ENCODE assay signal across 8 mouse cellular contexts in the genomic region with DNA sequence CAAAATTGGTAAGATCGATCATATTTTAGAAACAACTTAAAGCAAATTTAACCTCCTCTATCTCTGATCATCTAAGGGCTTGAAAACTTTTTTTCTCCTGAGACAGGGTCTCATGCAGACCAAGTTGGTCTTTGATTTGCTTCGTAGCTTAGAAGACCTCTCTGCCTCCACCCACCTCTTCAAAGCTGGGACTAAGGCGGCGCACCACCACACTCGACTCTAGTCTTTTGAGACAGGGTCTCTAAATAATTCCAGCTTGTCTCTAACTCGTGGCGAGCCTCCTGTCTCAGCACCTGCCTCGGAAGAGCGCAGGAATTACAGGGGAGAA. TPM values are rescaled to one million over a fixed set of nuclear protein-coding genes. Genes with fewer than 3 reads are reported as not detected.
DNase-seq lines count a peak whose midpoint lies in the region; ATAC-seq and TF ChIP-seq lines count a peak whose summit lies in the region.

No protein-coding gene starts in this region.

- WGBS in heart, embryonic 12.5 days = 9% methylated on average over 9 of the region's 9 CpGs
- WGBS in forebrain, embryonic 13.5 days = 9% methylated on average over 9 of the region's 9 CpGs
- 9% methylated on average over 9 of the region's 9 CpGs for WGBS in liver, embryonic 14.5 days (ENCODE audit: insufficient replicate concordance)

- no peak for TF ChIP-seq RAD21 in CH12.LX (IDR thresholded peaks at IDR 0.05; ENCODE audit: low read depth, low read length)

- no peak for TF ChIP-seq EP300 in CH12.LX (IDR thresholded peaks at IDR 0.05; ENCODE audit: low read length)
- no peak for TF ChIP-seq EP300 in liver, embryonic 14.5 days (IDR thresholded peaks at IDR 0.05; ENCODE audit: low read depth)

- DNase-seq in heart, adult 18-20 months = no peak
- DNase-seq in CH12.LX (ENCODE audit: extremely low read depth) = no peak
- DNase-seq in liver, embryonic 14.5 days (ENCODE audit: low read depth in 3 of 3, low spot score in 3 of 3) = no peak
- no peak for DNase-seq in urinary bladder, postnatal 25 days (ENCODE audit: low spot score)

- H3K4me3 ChIP-seq in heart, embryonic 12.5 days = peak overlapping the region; percentile 73
- peak overlapping the region; percentile 77 to 85 (median 81) for H3K4me3 ChIP-seq in CH12.LX (replicated peaks in 1 of 3; ENCODE audit: low read depth in 2 of 3, low read length in 2 of 3, poor library complexity in 1 of 3)
- peak overlapping the region; percentile 66 for H3K4me3 ChIP-seq in forebrain, embryonic 13.5 days
- peak overlapping the region; percentile 87 to 97 for H3K4me3 ChIP-seq in liver, embryonic 14.5 days (ENCODE audit: insufficient read depth in 1 of 2, low read depth in 2 of 2, low read length in 2 of 2)

- in situ Hi-C loops in CH12.LX (cut with MboI; ENCODE audit: low pct_ligation_motif_present, low pct_unique_long_range_greater_than_20kb, low sequenced_read_pairs) = no loop called here

- peak overlapping the region; percentile 73 for H3K9ac ChIP-seq in heart, embryonic 12.5 days
- peak overlapping the region; percentile 86 for H3K9ac ChIP-seq in CH12.LX (ENCODE audit: insufficient read depth, low read depth)
- peak overlapping the region; percentile 63 for H3K9ac ChIP-seq in forebrain, embryonic 13.5 days
- H3K9ac ChIP-seq in liver, embryonic 14.5 days (replicated peaks) = peak overlapping the region; percentile 72

- TF ChIP-seq CTCF in CH12.LX (conservative IDR thresholded peaks at IDR 0.05 in 1 of 2, IDR thresholded peaks at IDR 0.05 in 1 of 2; ENCODE audit: low read depth in 2 of 2, low read length in 2 of 2) = no peak
- no peak for TF ChIP-seq CTCF in liver, embryonic 14.5 days (IDR thresholded peaks at IDR 0.05; ENCODE audit: low read depth)

- no peak for TF ChIP-seq POLR2A in CH12.LX (IDR thresholded peaks at IDR 0.05; ENCODE audit: low read depth, low read length)

- peaks cover 14% of the 10 kb centered on the region for H3K36me3 ChIP-seq in heart, embryonic 12.5 days
- peaks cover 6 to 20% of the 10 kb centered on the region in 2 experiments for H3K36me3 ChIP-seq in CH12.LX (replicated peaks in 1 of 2; ENCODE audit: control insufficient read depth in 1 of 2, insufficient read depth in 1 of 2, low read length in 1 of 2)
- peaks cover 5% of the 10 kb centered on the region; the same call in 1 of the 2 replicates for H3K36me3 ChIP-seq in forebrain, embryonic 13.5 days (ENCODE audit: poor library complexity, severe bottlenecking)
- H3K36me3 ChIP-seq in liver, embryonic 14.5 days (replicated peaks; ENCODE audit: control insufficient read depth, insufficient read depth, low read depth) = peaks cover 14% of the 10 kb centered on the region

- H3K4me1 ChIP-seq in heart, embryonic 12.5 days (replicated peaks) = peaks cover 16% of the 10 kb centered on the region
- peaks cover 5 to 28% of the 10 kb centered on the region in 2 experiments; a peak in 3 of 4 replicates for H3K4me1 ChIP-seq in CH12.LX (ENCODE audit: control insufficient read depth in 1 of 2, insufficient read depth in 2 of 2)
- peaks cover 21% of the 10 kb centered on the region for H3K4me1 ChIP-seq in forebrain, embryonic 13.5 days
- H3K4me1 ChIP-seq in liver, embryonic 14.5 days (replicated peaks; ENCODE audit: control insufficient read depth in 2 of 2, insufficient read depth in 2 of 2, low read length in 1 of 2) = peaks cover 12 to 15% of the 10 kb centered on the region in 2 experiments

- dilution Hi-C loops in CH12.LX (cut with MboI; ENCODE audit: extremely low pct_ligation_motif_present, extremely low pct_unique_long_range_greater_than_20kb, low sequenced_read_pairs) = no loop called here

- peak; percentile 10 for ATAC-seq in heart, embryonic 12.5 days (ENCODE audit: insufficient number of reproducible peaks, low FRiP score)
- ATAC-seq in forebrain, embryonic 13.5 days = no peak
- no peak for ATAC-seq in liver, embryonic 14.5 days (ENCODE audit: insufficient read depth)
- ATAC-seq in inflammation-experienced regulatory T-cells, adult 6 months = no peak
- ATAC-seq in erythroid progenitor cell, adult 5-6 weeks (replicated peaks; ENCODE audit: low FRiP score, poor library complexity, severe bottlenecking) = no peak

- peak overlapping the region; percentile 87 for H3K4me2 ChIP-seq in heart, embryonic 12.5 days
- H3K4me2 ChIP-seq in CH12.LX (ENCODE audit: insufficient read depth, low read depth, poor library complexity, severe bottlenecking) = peak overlapping the region; percentile 77
- H3K4me2 ChIP-seq in forebrain, embryonic 13.5 days = peak overlapping the region; percentile 60
- peak overlapping the region; percentile 97 for H3K4me2 ChIP-seq in liver, embryonic 14.5 days (ENCODE audit: low read depth)

- H3K9me3 ChIP-seq in heart, embryonic 12.5 days (replicated peaks) = no peaks in the 10 kb centered on the region
- H3K9me3 ChIP-seq in CH12.LX (replicated peaks; ENCODE audit: low read length) = no peaks in the 10 kb centered on the region
- no peaks in the 10 kb centered on the region for H3K9me3 ChIP-seq in forebrain, embryonic 13.5 days (replicated peaks)
- H3K9me3 ChIP-seq in liver, embryonic 14.5 days (ENCODE audit: control insufficient read depth, low read length) = no peaks in the 10 kb centered on the region

- no peaks in the 10 kb centered on the region for H3K27me3 ChIP-seq in heart, embryonic 12.5 days (replicated peaks)
- H3K27me3 ChIP-seq in CH12.LX (replicated peaks) = no peaks in the 10 kb centered on the region
- 0 out of 2 replicates have a peak, but pooled peaks cover 2% of the 10 kb centered on the region for H3K27me3 ChIP-seq in forebrain, embryonic 13.5 days
- no peaks in the 10 kb centered on the region for H3K27me3 ChIP-seq in liver, embryonic 14.5 days (ENCODE audit: control insufficient read depth, insufficient read depth, low read length)

- H3K79me2 ChIP-seq in CH12.LX (replicated peaks; ENCODE audit: control insufficient read depth, extremely low read depth, insufficient read depth, poor library complexity, severe bottlenecking) = peaks cover 30% of the 10 kb centered on the region

- peak overlapping the region; percentile 95 for H3K27ac ChIP-seq in heart, embryonic 12.5 days (ENCODE audit: poor library complexity, severe bottlenecking)
- H3K27ac ChIP-seq in CH12.LX (ENCODE audit: insufficient read depth, low read depth) = peak overlapping the region; percentile 85
- peak overlapping the region; percentile 93 for H3K27ac ChIP-seq in forebrain, embryonic 13.5 days
- H3K27ac ChIP-seq in liver, embryonic 14.5 days = peak overlapping the region; percentile 88

TF ChIP-seq in CH12.LX, 34 proteins besides CTCF, POLR2A, EP300 and RAD21:
- TF ChIP-seq NELFE (IDR thresholded peaks at IDR 0.05; ENCODE audit: low read depth, low read length) (no peak), MYC (IDR thresholded peaks at IDR 0.05; ENCODE audit: low read depth, low read length) (0 out of 2 replicates have a peak, but pooled peaks have one; percentile 17)
TF ChIP-seq in CH12.LX: peak in this region for 1.

RNA-seq across cellular contexts. Expression of gene Stil, which starts 0.6 kb away (rescaled TPM):
- 13.5 and 13.7 TPM in 2 replicates for polyA plus RNA-seq in heart, embryonic 12.5 days (2016; fragmentation: Nextera tagmentation; extraction: Ambion mirVana)
- under 1 TPM; 0.20 to 0.23 TPM for total RNA-seq in heart, adult 18-20 months (2021)
- total RNA-seq in CH12.LX (2012; rRNA removed) (8.9 and 9.0 TPM in 2 replicates), CH12.LX (2014; rRNA removed) (8.1 and 8.4 TPM in 2 replicates)
- polyA plus RNA-seq in CH12.LX (2012; ENCODE audit: insufficient read length, low read depth) = 9.7 and 11.8 TPM in 2 replicates
- polyA plus RNA-seq in forebrain, embryonic 13.5 days (2015; fragmentation: Nextera tagmentation; extraction: Ambion mirVana) = 12.6 and 12.8 TPM in 2 replicates
- polyA plus RNA-seq in liver, embryonic 14.5 days (2012; rRNA removed) = 6.1 and 8.7 TPM in 2 replicates
- polyA plus RNA-seq in liver, embryonic 14.5 days (2014; fragmentation: Nextera tagmentation; extraction: Ambion mirVana) = 12.1 and 12.9 TPM in 2 replicates
- 10 to 100 TPM in 1 of 3 experiments, 1 to 10 TPM in 1, under 1 TPM in 1; 0.70 to 13.9 (median 1.4) TPM for polyA plus RNA-seq in inflammation-experienced regulatory T-cells, adult 6 months (2017; shearing (Covaris generic))
- total RNA-seq in erythroid progenitor cell, adult 5-6 weeks (2015; ENCODE audit: low replicate concordance) = 96.2 and 98.1 TPM in 2 replicates
- total RNA-seq in erythroid progenitor cell, adult 5-6 weeks (2017; ENCODE audit: low replicate concordance) = 73.3 and 112 TPM in 2 replicates

RNA-seq across cellular contexts. Expression of gene Cmpk1, which starts 12.4 kb away (rescaled TPM):
- polyA plus RNA-seq in heart, embryonic 12.5 days (2016; fragmentation: Nextera tagmentation; extraction: Ambion mirVana) = 66.3 and 70.7 TPM in 2 replicates
- 10 to 100 TPM; 36.5 to 36.6 TPM for total RNA-seq in heart, adult 18-20 months (2021)
- total RNA-seq in CH12.LX (2012; rRNA removed) = 27.2 and 35.9 TPM in 2 replicates
- total RNA-seq in CH12.LX (2014; rRNA removed) = 115 and 127 TPM in 2 replicates
- polyA plus RNA-seq in CH12.LX (2012; ENCODE audit: insufficient read length, low read depth) = 92.1 and 99.8 TPM in 2 replicates
- 119 and 133 TPM in 2 replicates for polyA plus RNA-seq in forebrain, embryonic 13.5 days (2015; fragmentation: Nextera tagmentation; extraction: Ambion mirVana)
- polyA plus RNA-seq in liver, embryonic 14.5 days (2012; rRNA removed) = 11.8 and 17.9 TPM in 2 replicates
- 61.0 and 67.4 TPM in 2 replicates for polyA plus RNA-seq in liver, embryonic 14.5 days (2014; fragmentation: Nextera tagmentation; extraction: Ambion mirVana)
- 100 to 1,000 TPM in 1 of 3 experiments, 10 to 100 TPM in 2; 47.5 to 119 (median 55.1) TPM for polyA plus RNA-seq in inflammation-experienced regulatory T-cells, adult 6 months (2017; shearing (Covaris generic))
- total RNA-seq in erythroid progenitor cell, adult 5-6 weeks (2015; ENCODE audit: low replicate concordance) = 21.3 and 43.2 TPM in 2 replicates
- total RNA-seq in erythroid progenitor cell, adult 5-6 weeks (2017; ENCODE audit: low replicate concordance) = 28.8 and 51.5 TPM in 2 replicates

RNA-seq across cellular contexts. Expression of gene Tal1, which starts 56.8 kb away (rescaled TPM):
- 6.9 and 8.3 TPM in 2 replicates for polyA plus RNA-seq in heart, embryonic 12.5 days (2016; fragmentation: Nextera tagmentation; extraction: Ambion mirVana)
- total RNA-seq in heart, adult 18-20 months (2021) = 1 to 10 TPM; 2.3 to 3.7 TPM
- 0.34 and 0.50 TPM in 2 replicates for total RNA-seq in CH12.LX (2012; rRNA removed)
- 0.12 and 0.15 TPM in 2 replicates for total RNA-seq in CH12.LX (2014; rRNA removed)
- polyA plus RNA-seq in CH12.LX (2012; ENCODE audit: insufficient read length, low read depth) = 0.13 and 0.19 TPM in 2 replicates
- 0.81 and 0.88 TPM in 2 replicates for polyA plus RNA-seq in forebrain, embryonic 13.5 days (2015; fragmentation: Nextera tagmentation; extraction: Ambion mirVana)
- polyA plus RNA-seq in liver, embryonic 14.5 days (2012; rRNA removed) = 72.6 and 74.7 TPM in 2 replicates
- polyA plus RNA-seq in liver, embryonic 14.5 days (2014; fragmentation: Nextera tagmentation; extraction: Ambion mirVana) = 55.6 and 60.9 TPM in 2 replicates
- not detected for polyA plus RNA-seq in inflammation-experienced regulatory T-cells, adult 6 months (2017; shearing (Covaris generic))
- 227 and 255 TPM in 2 replicates for total RNA-seq in erythroid progenitor cell, adult 5-6 weeks (2015; ENCODE audit: low replicate concordance)
- 186 and 231 TPM in 2 replicates for total RNA-seq in erythroid progenitor cell, adult 5-6 weeks (2017; ENCODE audit: low replicate concordance)
